Mouse (Mus musculus): ENCODE data around the gene Caps2. TPM values are rescaled to one million over a fixed set of nuclear protein-coding genes. Genes with fewer than 3 reads are reported as not detected.
"Not testable (repeated sequence)": the region's sequence is repeated elsewhere in the genome, so short reads cannot be mapped to it uniquely, and the experiment has no call there.

The Caps2 gene
- polyA plus RNA-seq (2016; fragmentation: Nextera tagmentation; extraction: Ambion mirVana), result 0.64 and 0.88 TPM in 2 replicates

DNA sequence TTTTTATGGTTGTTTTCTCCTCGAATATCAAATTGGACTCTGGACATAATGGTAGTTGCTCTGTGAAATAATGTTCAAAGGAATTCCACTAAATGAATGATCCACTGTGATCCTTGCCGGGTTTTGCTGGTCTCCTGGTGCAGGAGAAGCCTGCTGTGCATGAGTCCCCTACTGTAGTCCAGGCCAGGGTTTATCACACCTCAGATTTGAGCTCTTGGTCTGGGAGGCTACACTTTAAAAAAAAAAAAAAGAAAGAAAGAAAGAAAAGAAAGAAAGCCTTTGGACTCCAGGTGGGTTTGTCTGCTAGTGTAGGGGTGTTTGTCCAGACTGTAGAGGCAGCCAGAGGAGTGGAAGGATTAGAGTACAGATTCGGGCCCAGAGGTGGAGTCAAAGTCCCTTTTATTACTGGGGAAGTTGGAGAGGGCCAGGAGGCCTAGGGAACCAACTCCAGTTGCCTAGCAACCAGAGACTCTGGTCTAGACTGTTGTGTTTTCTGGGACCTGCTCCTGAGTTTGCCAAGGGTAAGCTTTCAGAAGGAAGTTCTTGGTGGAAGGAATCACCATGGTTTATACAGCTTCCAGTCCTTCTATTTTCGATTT lies at the start of gene Caps2:
Gene Caps2, plus strand, starts transcription at position 454 of the 599 bp plus-strand sequence.
- Histone ChIP-seq H3K4me1 (peaks cover 8% of the 10 kb centered on the region), H3K27me3 (ENCODE audit: low read depth, poor library complexity, severe bottlenecking) (no peaks in the 10 kb centered on the region), H3K27ac (peak within 1 kb of the TSS; percentile 81), H3K9me3 (replicated peaks) (no peaks in the 10 kb centered on the region), H3K36me3 (no peaks in the 10 kb centered on the region), H3K4me3 (peak within 1 kb of the TSS; percentile 37)
- peak; percentile 61 for DNase-seq (ENCODE audit: low spot score)
- 35% methylated on average over 4 of the region's 4 CpGs for WGBS

DNA sequence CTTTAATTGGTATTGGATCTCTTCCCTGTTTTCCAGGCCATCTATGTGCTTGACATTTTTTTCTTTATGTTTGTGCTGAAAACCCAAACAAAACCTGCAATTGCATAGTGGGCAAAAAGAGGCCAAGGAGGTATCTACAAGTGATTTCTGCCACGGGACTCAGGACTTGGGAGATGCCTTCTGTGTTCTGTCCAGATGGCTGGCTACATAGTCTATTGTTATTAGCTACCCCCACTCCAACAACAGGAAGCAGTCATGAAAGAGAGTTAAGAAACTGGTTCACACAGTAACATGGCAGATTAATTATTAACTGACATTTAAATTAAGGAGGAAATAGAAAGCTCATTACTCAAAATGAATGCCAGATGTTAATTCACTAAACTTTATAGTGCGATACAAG lies 38.3 kb upstream of the Caps2 start:
- not testable (repeated sequence) for H3K4me3 ChIP-seq; H3K4me1 ChIP-seq; DNase-seq (ENCODE audit: low spot score); H3K9me3 ChIP-seq (replicated peaks); H3K27ac ChIP-seq; H3K27me3 ChIP-seq (ENCODE audit: low read depth, poor library complexity, severe bottlenecking); H3K36me3 ChIP-seq
- 48% methylated on average over 2 of the region's 2 CpGs for WGBS

DNA sequence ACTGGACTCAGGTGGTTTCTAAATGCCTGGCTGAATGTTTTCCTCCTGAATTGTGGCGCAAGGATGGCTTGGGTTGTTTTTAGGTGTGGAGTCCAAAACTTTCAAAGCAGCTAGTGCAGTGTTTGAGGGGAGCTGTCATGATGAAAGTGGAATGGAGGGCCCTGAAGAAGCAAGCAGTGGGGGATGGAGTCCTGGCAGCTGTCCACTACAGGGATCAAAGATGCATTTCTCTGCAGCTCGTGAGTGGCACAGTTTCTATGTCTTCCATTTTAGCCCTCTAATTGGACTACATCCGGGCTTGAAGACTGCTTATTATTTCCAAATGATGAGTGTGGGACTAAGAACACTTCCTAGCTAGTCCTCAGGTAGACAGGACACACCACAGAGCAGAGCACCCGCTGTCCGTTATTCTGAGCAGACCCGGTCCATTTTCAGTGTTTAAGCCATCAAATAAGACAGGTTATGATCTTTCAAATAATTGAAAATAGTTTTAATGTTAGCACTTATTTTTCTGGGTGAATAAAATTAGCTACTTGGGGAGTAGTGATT lies 35.7 kb upstream of the Caps2 start:
- WGBS, result 77% methylated on average over 6 of the region's 6 CpGs
- not testable (repeated sequence) for H3K27ac ChIP-seq; H3K27me3 ChIP-seq (ENCODE audit: low read depth, poor library complexity, severe bottlenecking); DNase-seq (ENCODE audit: low spot score); H3K9me3 ChIP-seq (replicated peaks); H3K4me3 ChIP-seq; H3K36me3 ChIP-seq; H3K4me1 ChIP-seq

DNA sequence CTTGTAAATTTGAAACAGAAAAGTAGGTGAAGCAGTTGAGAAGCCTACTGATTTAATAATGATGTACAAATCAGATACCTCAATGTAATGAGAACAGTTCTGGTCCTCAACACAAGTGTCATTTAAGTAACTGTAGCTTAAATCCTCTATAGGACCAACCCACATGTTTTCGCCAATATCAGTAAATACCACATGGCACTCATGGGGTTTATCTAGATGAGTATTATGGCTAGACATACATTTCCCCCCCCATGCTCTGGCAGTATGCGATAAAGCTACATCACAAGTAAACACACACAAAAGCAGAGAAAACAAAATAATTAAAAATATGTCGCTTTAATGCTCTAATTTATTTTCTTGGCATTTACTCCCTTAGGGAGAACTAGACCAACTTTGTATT lies 31.2 kb upstream of the Caps2 start:
- no peak overlapping the region for H3K27ac ChIP-seq
- H3K27me3 ChIP-seq (ENCODE audit: low read depth, poor library complexity, severe bottlenecking), result no peaks in the 10 kb centered on the region
- WGBS, result 94% methylated on average over 3 of the region's 3 CpGs
- H3K4me1 ChIP-seq, result peaks cover 5% of the 10 kb centered on the region; the same call in 1 of the 2 replicates
- H3K9me3 ChIP-seq (replicated peaks), result no peaks in the 10 kb centered on the region
- H3K36me3 ChIP-seq, result no peaks in the 10 kb centered on the region
- H3K4me3 ChIP-seq, result no peak overlapping the region
- DNase-seq (ENCODE audit: low spot score), result no peak

DNA sequence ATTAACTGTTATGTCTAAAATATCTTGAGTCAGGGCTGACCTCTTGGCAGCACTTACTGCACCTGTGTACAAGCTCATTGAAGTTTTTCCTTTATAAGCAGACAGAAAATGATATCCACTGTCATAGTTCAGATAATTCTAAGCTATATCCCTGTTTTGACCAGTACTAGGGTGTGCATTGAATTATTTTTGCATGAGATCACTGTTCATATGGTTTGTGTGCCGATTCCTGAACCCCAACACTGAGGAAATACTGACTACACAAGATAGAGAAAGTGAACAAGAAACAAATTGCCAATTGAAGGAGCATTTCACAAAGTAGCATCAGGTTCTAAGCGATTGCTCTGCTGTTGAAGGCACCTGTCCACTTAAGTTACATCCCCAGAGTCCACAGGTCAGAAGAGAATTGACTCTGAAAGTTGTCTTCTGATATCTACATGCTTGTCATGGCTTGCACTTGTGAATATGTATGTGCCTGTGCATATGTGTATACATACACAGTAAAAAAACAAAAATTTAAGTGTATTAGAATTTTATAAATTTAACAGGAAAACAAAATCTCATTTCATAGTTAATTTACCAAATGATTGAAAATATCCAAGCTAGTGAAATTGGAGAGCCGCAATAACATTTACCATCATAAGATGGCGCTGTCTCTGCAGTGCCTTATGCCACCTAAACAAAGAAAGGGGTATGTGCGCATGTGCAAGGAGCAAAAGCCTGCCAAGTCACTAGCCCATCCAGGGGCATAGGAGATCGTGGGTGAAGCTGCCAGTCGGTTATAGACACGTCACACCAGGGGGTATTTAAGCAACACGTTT lies 25.2 kb upstream of the Caps2 start:
- Histone ChIP-seq H3K27ac (peak overlapping the region; percentile 70), H3K4me1 (no peaks in the 10 kb centered on the region), H3K27me3 (ENCODE audit: low read depth, poor library complexity, severe bottlenecking) (no peaks in the 10 kb centered on the region), H3K4me3 (peak overlapping the region; percentile 38), H3K9me3 (replicated peaks) (no peaks in the 10 kb centered on the region), H3K36me3 (no peaks in the 10 kb centered on the region)
- 20% methylated on average over 9 of the region's 9 CpGs for WGBS
- peak; percentile 65 for DNase-seq (ENCODE audit: low spot score)

DNA sequence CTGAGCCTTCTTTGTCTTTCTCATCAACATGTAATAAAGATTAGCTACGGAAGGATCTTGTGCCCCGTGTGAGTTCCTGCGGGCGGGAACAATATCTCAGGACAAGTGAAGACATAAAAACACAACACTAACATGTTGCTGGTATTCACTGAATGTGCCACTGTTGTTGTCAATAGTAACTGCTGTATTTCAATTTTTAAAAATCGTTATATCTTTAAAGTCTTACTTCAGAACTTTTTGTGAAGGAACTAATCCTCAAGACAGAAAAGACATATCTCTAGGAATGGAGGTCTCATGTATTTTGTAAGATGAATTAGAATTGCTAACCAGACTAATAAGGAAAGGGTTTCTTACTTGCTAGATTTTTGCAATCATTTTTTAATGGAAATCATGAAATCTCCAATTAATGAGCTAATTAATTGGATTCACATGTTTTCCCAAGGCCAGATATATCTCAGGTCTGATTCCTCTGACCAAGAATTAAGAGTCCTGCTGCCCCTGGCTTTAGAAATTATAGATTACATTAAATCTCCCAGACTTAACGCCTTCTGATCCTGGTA lies 24.5 kb upstream of the Caps2 start:
- Histone ChIP-seq H3K27me3 (ENCODE audit: low read depth, poor library complexity, severe bottlenecking) (no peaks in the 10 kb centered on the region), H3K4me3 (peak overlapping the region; percentile 38), H3K4me1 (no peaks in the 10 kb centered on the region), H3K27ac (peak overlapping the region; percentile 70), H3K36me3 (no peaks in the 10 kb centered on the region), H3K9me3 (replicated peaks) (no peaks in the 10 kb centered on the region)
- no peak for DNase-seq (ENCODE audit: low spot score)
- 58% methylated on average over 6 of the region's 6 CpGs for WGBS

DNA sequence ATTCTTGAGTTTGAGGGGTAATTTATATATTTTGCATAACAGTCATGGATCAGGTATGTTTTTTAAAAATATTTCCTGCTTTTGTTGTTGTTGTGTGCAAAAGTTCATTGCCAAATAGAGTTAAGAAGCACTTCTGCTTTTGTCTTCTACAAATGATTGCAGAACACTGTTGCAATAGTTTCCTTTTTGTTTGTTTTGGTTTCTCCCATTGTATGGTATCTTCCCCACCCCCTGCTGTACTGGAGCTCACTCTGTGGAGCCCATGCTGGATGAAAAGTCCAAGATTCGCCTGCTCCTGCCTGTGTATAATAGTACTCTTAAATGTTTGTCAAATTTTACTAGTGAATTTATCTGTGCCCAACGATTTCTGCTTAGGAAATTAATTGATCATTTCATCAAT lies 23.6 kb upstream of the Caps2 start:
- DNase-seq (ENCODE audit: low spot score), result no peak
- no peaks in the 10 kb centered on the region for H3K27me3 ChIP-seq (ENCODE audit: low read depth, poor library complexity, severe bottlenecking)
- H3K27ac ChIP-seq, result no peak overlapping the region
- WGBS, result 72% methylated on average over 2 of the region's 2 CpGs
- H3K36me3 ChIP-seq, result no peaks in the 10 kb centered on the region
- no peaks in the 10 kb centered on the region for H3K9me3 ChIP-seq (replicated peaks)
- H3K4me1 ChIP-seq, result no peaks in the 10 kb centered on the region
- no peak overlapping the region for H3K4me3 ChIP-seq

DNA sequence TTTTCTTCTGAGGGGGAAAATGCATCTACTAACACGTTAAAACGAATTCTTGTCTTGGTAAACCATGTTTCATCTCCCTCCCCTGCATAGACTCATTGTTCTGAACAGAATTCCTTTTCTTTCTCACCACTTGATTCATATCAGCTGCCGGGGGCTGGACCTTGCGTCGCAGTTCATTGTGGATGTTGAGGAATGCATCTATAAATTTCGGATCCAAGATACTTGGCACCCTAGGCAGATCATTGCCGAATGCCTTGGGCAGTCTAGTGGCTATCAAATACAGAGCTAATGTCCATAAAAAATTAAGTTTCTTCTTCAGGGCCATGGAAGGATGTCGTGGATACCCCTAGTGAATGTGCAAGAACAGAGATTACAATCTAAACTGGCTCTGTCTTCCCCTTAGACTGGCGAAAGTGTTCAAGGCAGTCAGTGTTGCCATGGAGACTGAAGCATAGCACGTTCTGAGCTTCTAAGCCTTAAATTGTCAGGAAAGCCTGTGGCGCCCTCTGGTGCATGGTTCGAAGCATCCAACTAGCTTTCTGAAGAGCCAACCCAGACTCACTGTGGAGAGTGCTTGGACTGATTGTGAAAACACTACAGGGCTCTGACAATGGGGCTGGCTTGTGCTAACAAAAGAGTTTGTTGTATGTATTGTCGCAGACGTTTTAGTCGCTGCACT lies 3.4 kb upstream of the Caps2 start, which contains the start of gene Glipr1l3:
Gene Glipr1l3, minus strand, starts transcription at position 446 of the 679 bp plus-strand sequence.
- not testable (repeated sequence) for H3K27me3 ChIP-seq (ENCODE audit: low read depth, poor library complexity, severe bottlenecking); H3K27ac ChIP-seq; H3K4me1 ChIP-seq; H3K4me3 ChIP-seq; H3K36me3 ChIP-seq; H3K9me3 ChIP-seq (replicated peaks)
- WGBS, result 31% methylated on average over 15 of the region's 15 CpGs
- DNase-seq (ENCODE audit: low spot score), result peak; percentile 85

DNA sequence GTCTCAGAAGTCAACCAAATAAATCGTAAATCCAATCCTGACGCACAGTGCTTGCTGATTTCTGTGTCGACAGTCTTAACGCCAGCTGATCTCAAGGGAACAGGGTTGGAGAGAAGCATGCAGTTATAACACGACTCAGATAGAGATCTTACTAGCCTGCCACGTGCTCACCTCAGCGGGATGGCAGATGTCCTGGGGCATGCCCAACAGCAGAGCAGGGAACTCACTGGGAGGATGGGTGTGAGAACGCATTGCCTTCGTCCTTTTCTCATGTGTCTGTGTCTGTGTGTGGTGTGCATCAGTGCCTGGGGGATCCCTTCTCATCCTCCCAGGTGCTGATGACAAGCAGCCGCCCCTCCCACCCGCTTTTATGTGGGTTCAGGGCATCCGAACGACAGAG lies 13.6 kb downstream of the Caps2 start:
- not testable (repeated sequence) for DNase-seq (ENCODE audit: low spot score); H3K9me3 ChIP-seq (replicated peaks)
- WGBS, result 35% methylated on average over 13 of the region's 13 CpGs

DNA sequence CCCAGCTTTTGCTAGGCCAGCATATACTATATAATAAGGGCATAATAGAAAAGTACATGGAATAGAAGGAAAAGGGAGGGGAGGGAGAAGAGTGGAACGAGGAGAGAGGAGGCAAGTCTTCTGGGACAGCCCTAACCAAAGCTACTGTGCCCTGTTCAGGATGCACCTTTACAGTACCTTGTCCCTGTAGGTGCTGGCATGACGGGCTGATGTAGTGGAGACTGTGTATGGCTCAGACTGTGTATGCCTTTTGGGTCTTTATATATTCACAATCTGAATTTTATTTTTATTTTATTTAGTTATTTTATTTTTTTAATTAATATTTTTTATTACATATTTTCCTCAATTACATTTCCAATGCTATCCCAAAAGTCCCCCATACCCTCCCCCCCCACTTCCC lies 30.5 kb downstream of the Caps2 start:
- not testable (repeated sequence) for H3K4me3 ChIP-seq
- 84% methylated on average over 2 of the region's 2 CpGs for WGBS

More for the DNA sequence above, 13.6 kb downstream of the Caps2 start:
- H3K36me3 ChIP-seq; H3K4me1 ChIP-seq; H3K27ac ChIP-seq; H3K4me3 ChIP-seq; H3K27me3 ChIP-seq (ENCODE audit: low read depth, poor library complexity, severe bottlenecking): not testable (repeated sequence)

DNA sequence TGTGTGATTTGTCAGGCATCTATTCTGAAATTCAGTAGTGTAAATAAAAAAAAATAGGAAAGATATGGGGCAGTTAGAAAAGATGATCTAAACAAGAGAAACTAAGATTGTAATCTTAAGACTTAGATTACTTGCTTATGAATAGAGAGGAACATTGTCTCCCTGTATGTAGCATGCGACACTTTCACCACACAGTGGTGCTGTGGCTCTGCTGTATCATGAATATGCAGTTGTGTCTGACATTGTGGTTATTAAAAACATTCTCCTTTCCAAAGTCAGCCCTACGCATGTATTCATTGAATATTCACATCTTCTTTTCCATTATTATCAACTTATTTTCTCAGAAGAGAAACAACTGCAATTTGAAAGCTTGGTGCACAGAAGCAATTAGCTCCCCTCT lies 40.0 kb downstream of the Caps2 start:
- Histone ChIP-seq H3K9me3 (replicated peaks) (no peaks in the 10 kb centered on the region), H3K27ac (no peak overlapping the region), H3K36me3 (no peaks in the 10 kb centered on the region), H3K4me1 (no peaks in the 10 kb centered on the region), H3K4me3 (no peak overlapping the region), H3K27me3 (ENCODE audit: low read depth, poor library complexity, severe bottlenecking) (no peaks in the 10 kb centered on the region)
- DNase-seq (ENCODE audit: low spot score), result no peak
- 71% methylated on average over 2 of the region's 2 CpGs for WGBS

More for the DNA sequence above, 30.5 kb downstream of the Caps2 start:
- not testable (repeated sequence) for DNase-seq (ENCODE audit: low spot score); H3K9me3 ChIP-seq (replicated peaks); H3K27me3 ChIP-seq (ENCODE audit: low read depth, poor library complexity, severe bottlenecking); H3K27ac ChIP-seq; H3K4me1 ChIP-seq; H3K36me3 ChIP-seq

DNA sequence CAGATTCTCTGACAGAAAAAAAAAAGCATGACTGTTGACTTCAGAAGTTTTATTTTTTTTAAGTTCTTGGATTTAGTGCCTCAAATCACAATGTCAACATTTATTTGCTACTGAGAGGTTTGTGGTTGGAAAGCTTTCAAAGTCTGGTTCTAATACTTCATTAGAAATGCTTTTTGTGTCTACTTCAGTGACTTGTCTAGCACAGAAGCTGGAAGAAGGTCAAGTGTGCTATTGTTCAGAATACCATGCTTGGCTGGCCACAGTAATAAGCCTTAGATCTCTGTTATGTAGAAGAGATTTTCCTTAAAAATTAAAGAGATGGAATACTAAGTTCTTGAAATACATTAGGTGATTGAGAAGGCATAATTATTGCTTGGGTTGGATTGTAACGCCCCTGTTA lies 63.7 kb downstream of the Caps2 start:
- DNase-seq (ENCODE audit: low spot score), result no peak
- Histone ChIP-seq H3K4me1 (no peaks in the 10 kb centered on the region), H3K27ac (no peak overlapping the region), H3K27me3 (ENCODE audit: low read depth, poor library complexity, severe bottlenecking) (no peaks in the 10 kb centered on the region), H3K4me3 (no peak overlapping the region), H3K9me3 (replicated peaks) (no peaks in the 10 kb centered on the region), H3K36me3 (no peaks in the 10 kb centered on the region)
- WGBS, result 79% methylated on average over 1 of the region's 1 CpGs

Data from limb, embryonic 10.5 days (tissue).